Mouse (Mus musculus) naive thymus-derived CD4-positive, alpha-beta T cell, adult 2 months (primary cell): ENCODE measurements around the gene Bcam.

Source experiments
- DNase-seq: peaks from one replicate; pipeline ENCODE4 v3.0.0-alpha.2; 2011; ENCODE audit warnings: low read depth

Bcam gene

GRCm38 (mm10) chr7:19754065-19754464 lies 16.8 kb downstream of the Bcam start:
- no peak for DNase-seq

GRCm38 (mm10) chr7:19753587-19753986 lies 17.2 kb downstream of the Bcam start:
- DNase-seq = no peak

DNA sequence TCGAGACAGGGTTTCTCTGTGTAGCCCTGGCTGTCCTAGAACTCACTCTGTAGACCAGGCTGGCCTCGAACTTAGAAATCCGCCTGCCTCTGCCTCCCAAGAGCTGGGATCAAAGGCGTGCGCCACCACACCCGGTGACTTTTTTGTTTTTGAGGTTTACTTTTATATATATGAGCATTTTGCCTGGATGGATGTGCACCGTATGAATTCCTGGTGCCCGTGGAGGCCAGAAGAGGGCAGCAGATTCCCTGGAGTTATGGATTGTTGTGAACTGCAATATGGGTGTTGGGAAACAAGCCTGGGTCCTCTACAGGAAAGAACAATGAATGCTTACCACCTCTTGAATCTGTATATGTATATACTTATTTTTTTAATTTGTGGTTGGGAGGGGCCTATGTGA lies 18.2 kb downstream of the Bcam start:
- DNase-seq = no peak

- no peak for DNase-seq
Observed at GRCm38 (mm10) chr7:19751070-19751383, 19.8 kb downstream of the Bcam start.

- peak; percentile 68 for DNase-seq
Observed at GRCm38 (mm10) chr7:19750217-19751069, 20.4 kb downstream of the Bcam start, which contains the start of gene Nectin2. Gene Nectin2 (minus strand): TSS chr7:19750483.

DNA sequence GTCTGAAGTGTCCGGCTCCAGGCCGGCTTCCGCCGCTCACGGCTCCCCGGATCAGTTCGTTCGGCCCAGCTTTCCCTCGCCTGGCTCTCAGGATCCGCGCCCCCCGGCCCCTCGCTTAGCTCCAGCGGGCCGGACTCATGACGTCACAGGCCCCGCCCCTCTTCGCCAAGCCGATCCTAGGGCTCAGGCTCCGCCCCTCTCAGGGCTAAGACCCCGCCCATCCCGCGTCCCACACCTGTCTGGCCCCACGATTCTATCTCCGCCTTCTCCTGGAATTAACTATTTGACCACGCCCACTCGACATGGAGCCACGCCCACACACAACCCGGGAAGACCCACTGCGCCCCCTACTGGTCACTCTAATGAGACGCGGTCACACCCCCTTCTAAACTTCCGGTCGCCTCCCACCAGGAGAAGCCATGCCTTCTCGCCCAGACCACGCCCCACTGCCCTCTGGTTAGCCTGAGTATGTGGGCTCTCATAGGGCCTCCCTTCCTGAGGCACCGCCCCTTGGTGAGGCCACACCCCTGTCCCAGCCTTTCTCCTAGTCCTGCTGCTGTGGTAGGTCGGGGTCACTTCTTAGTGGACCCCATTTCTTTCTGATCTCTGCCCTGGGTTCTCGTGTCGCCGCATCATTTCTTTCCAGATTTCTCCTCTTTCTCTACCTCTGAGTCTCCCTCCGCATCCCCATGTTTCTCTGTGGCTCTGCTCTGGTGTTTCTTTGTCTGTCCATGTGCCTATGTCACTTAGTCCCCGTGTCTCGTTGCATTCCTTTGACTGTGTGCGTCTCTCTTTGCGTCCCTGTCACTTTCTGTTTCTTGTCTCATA lies 21.2 kb downstream of the Bcam start:
- DNase-seq = peak; percentile 74

DNA sequence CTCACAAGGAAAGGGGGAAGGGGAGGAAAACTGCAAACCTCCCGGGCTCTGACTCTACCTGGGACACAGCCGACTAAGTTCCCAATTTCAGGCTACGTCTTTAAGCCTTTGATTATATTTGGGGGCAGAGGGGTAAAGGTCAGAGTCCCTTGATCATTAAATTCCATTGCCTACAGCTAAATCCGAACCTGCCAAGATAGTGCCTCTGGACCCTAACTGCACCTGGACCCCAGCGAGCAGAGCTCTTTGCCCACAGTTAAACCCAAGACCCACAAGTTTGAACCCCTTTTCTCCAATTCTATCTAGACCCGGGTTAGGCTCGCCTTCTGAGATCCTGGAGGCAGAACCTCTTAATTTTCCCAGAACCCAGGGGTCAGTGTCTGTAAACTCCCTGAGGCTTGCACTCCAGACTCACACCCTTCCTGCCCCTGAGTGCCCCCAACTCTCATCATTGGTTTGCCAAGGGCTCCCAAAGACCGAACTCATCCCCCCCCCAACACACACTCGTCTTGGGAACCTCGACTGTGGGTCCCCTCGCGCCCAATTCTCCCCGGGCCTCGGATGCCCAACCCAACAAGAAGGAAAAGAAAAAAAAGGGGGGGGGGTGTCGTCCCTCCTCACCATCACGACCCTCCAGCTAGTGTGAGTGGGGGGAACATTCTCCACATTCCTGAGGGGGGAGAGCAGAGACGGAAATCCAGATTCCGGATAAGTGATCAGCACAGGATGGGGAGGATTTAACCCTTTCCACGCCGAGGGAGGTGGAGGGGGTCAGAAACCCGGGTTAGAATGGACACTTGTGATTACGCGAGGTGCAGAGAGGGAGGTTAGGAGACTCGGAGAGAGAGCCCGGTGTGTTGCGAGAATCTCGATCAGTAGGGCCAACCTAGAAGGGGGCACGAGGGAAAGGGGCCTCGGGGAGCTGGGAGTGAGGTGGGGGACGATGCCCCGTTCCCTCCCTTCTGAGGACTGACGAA lies 22.3 kb downstream of the Bcam start:
- DNase-seq = peak; percentile 10

GRCm38 (mm10) chr7:19747420-19748218 lies 23.2 kb downstream of the Bcam start:
- no peak for DNase-seq

- no peak for DNase-seq
Observed at GRCm38 (mm10) chr7:19746426-19747201, 24.2 kb downstream of the Bcam start.

- no peak for DNase-seq
Observed at GRCm38 (mm10) chr7:19745971-19746370, 24.8 kb downstream of the Bcam start.

- DNase-seq = no peak
Observed at GRCm38 (mm10) chr7:19744590-19745385, 26.0 kb downstream of the Bcam start.

- DNase-seq = no peak
Observed at GRCm38 (mm10) chr7:19743791-19744190, 27.0 kb downstream of the Bcam start.

- DNase-seq = no peak
Observed at GRCm38 (mm10) chr7:19742468-19742867, 28.3 kb downstream of the Bcam start.

- no peak for DNase-seq
Observed at GRCm38 (mm10) chr7:19741329-19742031, 29.3 kb downstream of the Bcam start.

DNA sequence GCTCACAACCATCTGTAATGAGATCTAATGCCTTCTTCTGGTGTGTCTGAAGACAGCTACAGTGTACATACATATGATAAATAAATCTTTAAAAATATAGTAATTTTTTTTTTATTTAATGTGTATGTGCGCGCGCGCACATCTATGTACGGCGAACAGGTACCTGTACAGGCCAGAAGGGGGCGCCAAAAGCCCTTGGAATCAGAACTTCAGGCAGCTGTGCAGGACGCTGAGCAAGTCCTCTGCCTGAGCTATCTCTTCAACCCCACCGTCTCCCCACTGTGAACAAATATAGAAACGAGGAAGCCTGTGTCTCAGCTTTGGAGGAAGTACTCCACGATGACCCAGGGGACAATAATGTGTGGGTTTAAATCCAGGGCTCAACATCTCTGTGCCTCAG lies 30.5 kb downstream of the Bcam start:
- no peak for DNase-seq

DNA sequence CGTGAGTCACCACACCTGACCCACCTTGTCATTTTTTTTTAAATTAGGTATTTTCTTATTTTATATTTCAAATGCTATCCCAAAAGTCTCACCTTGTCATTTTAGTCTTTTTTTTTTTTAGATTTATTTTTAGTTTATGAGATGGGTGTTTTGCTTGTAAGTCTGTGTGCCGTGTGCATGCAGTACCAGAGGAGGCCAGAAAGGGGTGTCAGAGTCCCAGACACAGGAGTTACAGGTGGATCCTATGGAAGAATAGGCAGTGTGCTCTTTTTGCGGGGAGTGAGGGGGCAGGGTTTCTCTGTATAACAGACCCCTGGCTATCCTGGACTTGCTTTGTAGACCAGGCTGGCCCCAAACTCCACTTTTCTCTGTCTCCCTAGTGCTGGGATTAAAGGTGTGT lies 32.0 kb downstream of the Bcam start:
- no peak for DNase-seq

- no peak for DNase-seq
Observed at GRCm38 (mm10) chr7:19736389-19737057, 34.3 kb downstream of the Bcam start.

DNA sequence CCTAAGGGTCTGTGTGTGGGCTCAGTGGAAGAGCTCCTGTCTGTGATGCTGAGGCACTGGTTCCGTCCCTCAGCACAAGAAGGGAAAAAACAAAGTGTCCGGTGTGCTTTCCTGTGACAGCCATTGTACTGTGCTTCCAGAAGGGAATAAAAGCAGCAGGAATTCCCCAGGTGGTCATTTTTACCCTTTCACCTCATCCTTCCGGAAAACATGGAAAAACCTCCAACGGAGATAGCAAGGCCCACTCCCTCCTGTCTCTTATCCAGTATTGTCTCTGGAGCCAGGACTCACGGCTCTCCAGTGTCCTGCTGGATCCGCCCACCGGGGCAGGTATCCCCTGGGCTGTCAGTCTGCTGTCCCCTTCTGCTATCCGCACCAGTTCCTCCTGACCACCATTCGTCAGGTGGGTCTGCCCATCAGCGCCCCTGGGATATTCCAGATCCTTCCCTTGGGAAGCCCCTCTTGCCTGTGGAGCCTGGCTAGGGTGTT lies 36.6 kb downstream of the Bcam start:
- no peak for DNase-seq
